Mouse (Mus musculus) retina, adult 2 months (tissue): ENCODE results near the gene Slc22a14.
"Not testable (repeated sequence)": the region's sequence is repeated elsewhere in the genome, so short reads cannot be mapped to it uniquely, and the experiment has no call there.

Experiments used
- DNase-seq: peaks from one replicate; pipeline ENCODE4 v3.0.0-alpha.2; 2012; ENCODE audit warnings: low read depth, low spot score

Slc22a14 gene

DNA sequence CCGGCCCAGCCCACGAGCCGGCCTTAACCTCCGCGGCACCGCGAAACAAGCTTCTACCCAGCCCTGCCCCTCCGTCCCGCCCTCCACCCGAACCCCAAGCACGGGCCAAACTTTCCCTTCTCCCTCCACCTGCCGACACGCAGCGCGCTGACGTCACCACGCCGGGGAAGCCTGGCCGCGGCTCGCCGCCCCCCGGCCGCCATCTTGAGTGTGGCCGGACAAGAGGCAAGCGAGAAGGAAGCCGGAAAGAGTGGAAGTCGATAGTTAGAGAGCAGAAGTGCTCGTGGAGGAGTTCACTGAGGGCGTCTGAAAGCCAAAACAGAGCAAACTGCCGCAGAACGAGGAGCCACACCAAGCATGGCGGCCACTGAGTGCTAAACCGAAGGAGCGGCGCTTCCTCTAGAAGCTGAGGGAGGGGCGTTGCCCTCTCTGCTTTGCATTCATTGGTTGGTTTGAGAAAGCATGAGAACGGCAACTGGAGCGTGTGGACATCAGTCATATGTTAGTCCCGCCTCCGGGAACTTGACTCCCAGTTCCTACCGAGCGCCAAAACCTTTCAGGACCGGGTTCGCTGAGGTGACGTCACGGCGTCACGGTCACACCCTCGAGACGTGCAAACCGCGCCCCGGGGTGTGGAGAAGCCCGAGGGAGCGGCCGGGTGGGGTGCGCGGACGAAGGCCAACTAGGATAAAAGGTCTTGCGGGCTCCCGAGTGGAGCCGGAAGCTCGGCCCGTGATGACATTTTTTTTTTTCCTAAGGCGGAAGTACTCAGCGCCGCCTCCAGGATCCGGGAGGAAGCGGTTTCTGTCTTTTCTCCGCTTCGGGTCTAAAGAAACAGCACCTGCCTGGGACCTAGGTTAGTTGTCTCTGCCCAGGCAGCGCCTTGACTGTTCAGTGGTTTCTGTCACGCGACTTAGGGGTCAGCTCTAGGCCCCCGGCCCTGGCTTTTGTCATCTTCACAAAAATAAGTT, 42.8 kb downstream of the Slc22a14 start, which contains the start of gene Oxsr1:
Gene Oxsr1, minus strand, starts transcription at position 139 of the 971 bp plus-strand sequence.
- DNase-seq, result peak; percentile 99

GRCm38 (mm10) chr9:119321392-119322229, 43.7 kb downstream of the Slc22a14 start:
- DNase-seq, result no peak

GRCm38 (mm10) chr9:119320946-119321345, 44.4 kb downstream of the Slc22a14 start:
- DNase-seq, result no peak

GRCm38 (mm10) chr9:119320446-119320845, 44.9 kb downstream of the Slc22a14 start:
- DNase-seq, result no peak

- no peak for DNase-seq
Observed at GRCm38 (mm10) chr9:119318891-119319290, 46.5 kb downstream of the Slc22a14 start.

- DNase-seq, result no peak
Observed at GRCm38 (mm10) chr9:119313096-119313495, 52.3 kb downstream of the Slc22a14 start.

DNA sequence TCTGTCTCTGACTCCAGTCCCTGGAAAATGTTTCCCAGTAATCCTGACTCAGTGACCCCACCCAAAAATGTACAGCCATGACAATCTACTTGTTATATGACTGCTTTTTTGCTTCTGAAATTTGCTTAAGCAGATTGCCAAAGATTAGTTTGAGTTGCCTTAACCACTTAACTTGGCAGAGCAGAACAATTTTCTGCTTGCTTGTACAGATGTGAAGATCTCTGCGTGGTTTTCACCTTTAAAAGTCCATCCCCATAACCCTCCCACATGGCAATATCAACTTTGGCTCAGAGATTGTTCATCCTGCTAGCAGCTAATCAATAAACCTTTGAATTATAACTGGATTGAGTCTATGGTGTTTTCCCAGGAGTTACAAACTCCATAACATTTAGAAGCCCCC, 56.3 kb downstream of the Slc22a14 start:
- DNase-seq, result no peak

DNA sequence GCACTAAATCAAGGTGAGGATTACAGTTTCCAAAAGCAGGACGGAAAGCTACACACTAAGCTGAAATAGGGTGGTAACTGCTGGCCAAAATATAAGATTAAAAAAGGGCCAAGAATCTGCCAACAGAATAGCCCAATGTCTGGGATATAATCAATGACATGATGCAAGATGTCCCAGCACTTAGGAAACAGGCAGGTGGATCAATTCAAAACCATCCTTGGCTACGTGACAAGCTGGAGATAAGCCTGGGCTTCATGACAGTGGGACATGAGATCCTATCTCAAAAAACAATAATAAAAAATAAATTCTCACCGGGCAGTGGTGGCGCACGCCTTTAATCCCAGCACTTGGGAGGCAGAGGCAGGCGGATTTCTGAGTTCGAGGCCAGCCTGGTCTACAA, 59.5 kb downstream of the Slc22a14 start:
- no peak for DNase-seq

DNA sequence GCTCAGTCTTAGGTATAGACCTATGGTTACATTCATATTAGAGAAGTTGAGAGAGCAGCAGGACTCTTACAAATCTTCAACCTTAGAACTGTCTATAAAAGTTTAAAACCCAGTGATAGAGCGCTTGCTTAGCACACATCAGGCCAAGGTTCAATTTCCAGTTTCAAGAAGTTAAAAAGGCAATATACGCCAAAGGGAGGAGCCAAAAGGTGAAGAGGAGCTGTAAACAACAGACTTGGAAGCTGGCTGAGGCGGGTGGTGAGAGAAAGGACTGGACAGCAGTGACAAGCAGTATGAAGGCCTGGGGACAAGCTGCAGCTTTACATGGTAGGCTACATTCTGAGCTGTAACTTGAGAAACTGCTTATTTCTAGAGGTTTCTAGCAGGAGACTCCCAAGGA, 66.8 kb downstream of the Slc22a14 start:
- DNase-seq, result no peak

DNA sequence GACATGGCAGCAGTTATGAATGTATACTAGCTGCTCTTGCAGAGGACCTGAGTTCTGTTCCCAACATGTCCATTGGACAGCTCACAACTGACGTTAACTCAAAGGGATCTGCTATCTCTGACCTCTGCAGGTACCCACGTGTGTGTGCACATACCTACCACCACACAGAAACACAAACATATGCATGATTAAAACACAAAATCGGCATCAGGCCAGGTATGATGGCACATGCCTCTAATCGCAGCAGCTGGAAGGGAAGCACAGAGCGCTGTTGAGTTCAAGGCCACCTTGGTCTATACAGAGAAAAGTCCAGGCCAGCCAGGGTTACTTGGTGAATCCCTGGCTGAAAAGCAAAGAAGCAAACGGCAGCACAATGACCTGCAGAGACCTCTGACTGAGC, 67.7 kb downstream of the Slc22a14 start:
- no peak for DNase-seq

DNA sequence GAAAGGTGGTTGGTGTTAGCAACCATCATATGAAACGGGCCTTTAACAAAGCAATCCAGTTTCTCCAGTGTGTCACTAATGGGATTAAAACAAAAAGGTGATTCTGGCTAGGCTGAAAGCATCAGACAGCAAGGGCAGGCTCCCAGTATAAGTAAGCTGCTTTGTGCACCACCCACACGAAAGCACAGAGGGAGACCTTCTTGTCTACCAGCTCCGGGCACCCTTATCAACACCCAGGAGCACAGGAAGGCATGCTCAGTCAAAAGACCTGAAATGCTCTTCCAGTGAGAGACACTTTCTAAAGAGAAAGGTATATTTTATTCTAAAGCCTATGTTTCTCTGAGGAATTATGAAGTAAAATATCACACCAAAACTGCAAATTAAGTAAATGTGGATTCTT, 74.6 kb downstream of the Slc22a14 start:
- DNase-seq, result no peak

GRCm38 (mm10) chr9:119280894-119281682, 84.3 kb downstream of the Slc22a14 start:
- no peak for DNase-seq

DNA sequence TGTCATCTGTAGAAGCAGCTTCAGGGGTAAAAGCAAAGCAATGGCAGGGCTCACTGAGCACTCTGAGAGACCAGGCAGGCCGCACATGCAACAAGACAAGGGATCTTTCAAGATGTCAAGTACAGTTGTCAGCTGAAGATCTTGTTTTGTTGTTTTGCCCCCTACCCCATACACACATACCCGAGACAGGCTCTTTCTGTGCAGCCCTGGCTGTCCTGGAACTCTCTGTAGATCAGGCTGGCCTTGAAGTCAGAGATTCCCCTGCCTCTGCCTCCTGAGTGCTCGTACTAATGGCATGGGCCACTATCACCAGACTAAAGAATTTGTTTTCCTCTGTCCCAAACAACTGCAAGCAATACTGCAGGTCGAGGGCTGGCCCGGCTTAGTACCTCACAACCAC, 87.3 kb downstream of the Slc22a14 start:
- DNase-seq, result no peak

- DNase-seq, result no peak
Observed at GRCm38 (mm10) chr9:119276321-119276720, 89.0 kb downstream of the Slc22a14 start.

DNA sequence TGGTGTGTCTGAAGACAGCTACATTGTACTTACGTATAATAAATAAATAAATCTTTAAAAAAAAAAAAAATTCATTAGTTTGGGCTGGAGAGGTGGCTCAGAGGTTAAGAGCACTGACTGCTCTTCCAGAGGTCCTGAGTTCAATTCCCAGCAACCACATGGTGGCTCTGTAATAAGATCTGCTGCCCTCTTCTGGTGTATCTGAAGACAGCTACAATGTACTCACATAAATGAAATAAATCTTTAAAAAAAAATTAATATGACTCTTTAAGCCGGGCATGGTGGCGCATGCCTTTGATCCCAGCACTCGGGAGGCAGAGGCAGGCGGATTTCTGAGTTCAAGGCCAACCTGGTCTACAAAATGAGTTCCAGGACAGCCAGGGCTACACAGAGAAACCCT, 90.5 kb downstream of the Slc22a14 start:
- not testable (repeated sequence) for DNase-seq

DNA sequence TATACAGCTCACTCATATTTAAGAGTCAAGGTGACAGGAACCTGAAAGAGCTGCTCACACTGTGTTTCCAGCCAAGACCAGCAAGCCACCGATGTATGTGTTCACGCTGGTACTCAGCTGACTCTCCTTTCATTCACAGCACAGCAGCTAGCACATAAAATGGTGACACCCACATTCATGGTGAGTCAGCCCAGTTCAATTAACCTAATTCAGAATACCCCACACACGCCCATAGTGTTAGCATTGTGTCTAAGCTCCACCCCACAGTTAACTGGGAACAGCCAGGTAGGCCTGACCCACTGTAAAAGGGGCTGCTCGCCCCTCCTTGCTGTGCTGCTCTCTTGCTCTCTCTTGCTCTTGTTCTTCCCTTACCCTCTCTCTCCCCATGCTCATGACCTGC, 93.9 kb downstream of the Slc22a14 start:
- no peak for DNase-seq

GRCm38 (mm10) chr9:119268588-119269145, 96.7 kb downstream of the Slc22a14 start:
- no peak for DNase-seq

DNA sequence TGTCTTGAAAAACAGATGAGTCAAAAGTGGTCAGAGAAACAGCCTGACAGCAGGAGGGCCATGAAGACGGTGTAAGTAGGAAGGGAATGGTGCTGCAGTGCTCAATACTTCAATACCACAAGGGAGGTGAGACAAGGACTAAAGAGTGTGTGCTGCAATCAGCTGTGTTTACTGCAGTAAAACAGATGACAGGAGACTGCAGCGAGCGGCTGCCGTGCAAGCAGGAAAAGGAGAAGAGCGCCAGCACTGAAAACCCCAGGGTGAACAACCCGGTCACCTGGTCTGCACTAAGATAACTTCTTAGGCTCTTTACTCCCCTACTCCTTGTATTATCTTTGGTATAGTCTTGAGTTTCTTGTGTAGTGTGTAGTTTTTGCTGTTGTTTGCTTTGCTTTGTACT, 97.2 kb downstream of the Slc22a14 start:
- DNase-seq, result no peak

GRCm38 (mm10) chr9:119266121-119266395, 99.3 kb downstream of the Slc22a14 start:
- DNase-seq, result not testable (repeated sequence)

- not testable (repeated sequence) for DNase-seq
Observed at GRCm38 (mm10) chr9:119265373-119266120, 99.8 kb downstream of the Slc22a14 start.

GRCm38 (mm10) chr9:119263067-119263466, 102.3 kb downstream of the Slc22a14 start:
- no peak for DNase-seq
